Mouse (Mus musculus) ES-Bruce4 (cell line): ENCODE results near the gene Zfp511.

Source experiments
- CTCF ChIP-seq: IDR thresholded peaks from one replicate; pipeline ENCODE4 v1.8.1; 2011; ENCODE audit warnings: low read depth, low read length
- EP300 ChIP-seq: IDR thresholded peaks from 2 replicates; pipeline ENCODE4 v1.6.1; 2011; ENCODE audit warnings: low read depth, low read length; ENCODE audit not compliant: insufficient read depth
- POLR2A ChIP-seq: IDR thresholded peaks from one replicate; pipeline ENCODE4 v1.8.1; 2011; ENCODE audit warnings: low read length; ENCODE audit not compliant: insufficient read depth

- TF ChIP-seq POLR2A (no peak), CTCF (no peak), EP300 (no peak)
Measured at GRCm38 (mm10) chr7:140004666-140005065, 31.5 kb upstream of the Zfp511 start.
